Mouse (Mus musculus) stomach, embryonic 14.5 days (tissue): Measurements from ENCODE around the gene Gcnt4. TPM values are rescaled to one million over a fixed set of nuclear protein-coding genes. Genes with fewer than 3 reads are reported as not detected.

Experiments used
- ATAC-seq: fragments of 200-750 bp; cut with Nextera tagmentation; 2 replicates; pipeline ENCODE4 v1.8.0; 2017; ENCODE audit warnings: low read depth, moderate TSS enrichment; ENCODE audit not compliant: insufficient number of reproducible peaks, insufficient read depth, low FRiP score
- H3K27ac ChIP-seq: fragments of 300-500 bp; sonication (generic); 2 replicates; pipeline ENCODE4 v1.5.1; 2014; ENCODE audit warnings: mild to moderate bottlenecking, low read length, moderate library complexity, mixed read lengths
- H3K27me3 ChIP-seq: fragments of 300-500 bp; sonication (generic); 2 replicates; pipeline ENCODE4 v1.6.1; 2014; ENCODE audit warnings: low read length, control low read depth, mixed read lengths; ENCODE audit not compliant: control insufficient read depth, insufficient read depth
- H3K36me3 ChIP-seq: fragments of 300-500 bp; sonication (generic); 2 replicates; pipeline ENCODE4 v1.6.1; 2014; ENCODE audit warnings: mild to moderate bottlenecking, control low read depth, low read length, moderate library complexity, mixed read lengths; ENCODE audit not compliant: control insufficient read depth, insufficient read depth
- H3K4me1 ChIP-seq: fragments of 300-500 bp; sonication (generic); 2 replicates; pipeline ENCODE4 v1.6.1; 2014; ENCODE audit warnings: low read length, control low read depth, mixed read lengths; ENCODE audit not compliant: control insufficient read depth, insufficient read depth
- H3K4me2 ChIP-seq: fragments of 300-500 bp; sonication (generic); replicated peaks from 2 replicates; pipeline ENCODE4 v1.6.1; 2014; ENCODE audit warnings: low read depth, low read length, control low read depth
- H3K4me3 ChIP-seq: fragments of 300-500 bp; sonication (generic); 2 replicates; pipeline ENCODE4 v1.5.1; 2014; ENCODE audit warnings: low read depth, low read length, control low read depth
- H3K9ac ChIP-seq: fragments of 300-500 bp; sonication (generic); replicated peaks from 2 replicates; pipeline ENCODE4 v1.6.1; 2014; ENCODE audit warnings: low read depth, mild to moderate bottlenecking, control low read depth, low read length, moderate library complexity, mixed read lengths
- H3K9me3 ChIP-seq: fragments of 300-500 bp; sonication (generic); 2 replicates; pipeline ENCODE4 v1.6.1; 2016; ENCODE audit warnings: low read depth, low read length, control low read depth; ENCODE audit not compliant: control insufficient read depth
- WGBS: fragments of 180-500 bp; shearing (Covaris S2); extraction: QIAGEN DNeasy Blood & Tissue Kit; methylation state at CpG from one replicate; pipeline ENCODE4 v1.1.7; 2014; 5-methylcytosine and 5-hydroxymethylcytosine counted together
- polyA plus RNA-seq: library from polyadenylated mRNA; unstranded; fragments of >200 nt; fragmentation: Nextera tagmentation; extraction: Ambion mirVana; gene quantifications from 2 replicates; pipeline ENCODE4 v1.2.1, GENCODE M21; 2014

Gcnt4 gene
- polyA plus RNA-seq, 1 experiment from 2014 or later = 0.84 TPM

DNA sequence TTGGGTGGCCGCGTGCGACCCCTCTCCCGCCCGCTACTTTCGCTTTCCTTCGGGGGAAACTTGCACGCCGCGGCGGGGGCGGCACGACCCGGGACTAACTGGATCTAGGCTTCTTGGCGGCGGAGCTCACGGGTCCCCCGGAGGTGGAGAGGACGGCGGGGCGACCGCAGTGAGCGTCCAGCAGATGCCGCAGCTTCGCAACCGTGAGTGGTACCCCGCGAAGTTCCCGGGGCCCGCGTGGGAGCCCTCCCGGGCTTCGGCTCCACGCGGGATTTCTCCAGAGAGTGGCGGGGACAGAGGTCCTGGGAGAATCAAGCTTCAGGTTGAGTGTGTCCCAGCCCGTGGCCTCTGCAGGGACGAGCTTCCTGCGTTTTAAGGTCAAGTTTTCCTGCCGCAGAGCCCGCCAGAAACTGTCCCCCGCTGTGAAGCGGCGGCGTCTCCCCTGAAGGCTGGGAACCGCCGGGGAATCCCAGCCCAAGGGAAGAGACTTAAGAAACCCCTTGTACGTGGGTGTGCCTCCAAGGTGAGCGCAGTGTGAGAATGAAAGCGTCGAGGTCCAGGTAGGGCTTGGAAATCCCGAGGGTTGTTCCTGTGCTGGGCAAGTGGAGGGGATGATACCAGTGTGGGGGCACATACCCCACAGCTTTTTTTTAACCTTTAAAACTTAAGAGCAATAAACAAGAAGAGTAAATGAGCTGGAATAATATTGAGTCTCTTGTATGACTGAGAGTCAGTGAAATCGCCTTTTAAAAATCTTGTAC is 676 bp downstream of the Gcnt4 start:
- WGBS = under 1% methylated on average over 53 of the region's 53 CpGs
- Histone ChIP-seq H3K4me1 (no peaks in the 10 kb centered on the region), H3K27me3 (no peaks in the 10 kb centered on the region), H3K36me3 (no peaks in the 10 kb centered on the region), H3K9ac (peak overlapping the region; percentile 50), H3K27ac (no peak overlapping the region), H3K4me3 (peak overlapping the region; percentile 63), H3K4me2 (peak overlapping the region; percentile 72), H3K9me3 (no peaks in the 10 kb centered on the region)
- peak; percentile 60 for ATAC-seq

DNA sequence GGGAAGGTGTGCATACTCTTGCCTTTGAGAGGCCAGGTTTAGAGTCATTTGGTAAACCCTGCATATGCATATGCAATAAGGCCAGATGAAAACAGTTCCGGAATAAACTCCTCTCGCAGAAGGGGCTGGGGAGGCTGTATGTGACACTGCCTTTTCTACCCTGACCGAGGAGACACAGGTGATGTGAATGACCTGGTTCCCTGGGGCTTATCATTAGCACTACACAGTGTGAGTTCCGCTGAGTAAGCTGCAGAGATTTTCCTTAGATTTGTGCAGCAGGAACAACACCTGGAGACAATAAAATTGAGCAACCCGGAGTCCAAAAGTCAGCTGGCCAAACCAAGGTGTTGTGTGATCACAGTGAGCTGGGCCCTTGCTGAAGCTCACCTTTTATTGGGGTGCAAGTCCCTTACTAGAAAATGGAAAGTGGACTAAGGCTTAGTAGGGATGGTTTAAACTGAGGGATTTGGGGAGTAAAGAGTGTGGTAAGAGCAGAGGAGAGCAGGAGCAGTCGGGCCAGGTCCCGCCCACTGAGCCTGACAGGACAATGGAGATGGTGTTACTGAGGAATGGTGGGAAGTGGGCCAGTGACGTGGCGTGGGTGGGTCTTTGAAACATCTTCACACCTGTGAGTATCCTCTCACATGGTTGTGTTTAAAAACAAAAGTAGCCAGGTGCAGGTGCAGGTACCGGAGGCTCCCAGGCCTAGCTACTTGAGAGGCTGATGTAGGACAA is 1.7 kb downstream of the Gcnt4 start:
- Histone ChIP-seq H3K4me3 (peak overlapping the region; percentile 63; the same call in 1 of the 2 replicates), H3K9me3 (no peaks in the 10 kb centered on the region), H3K4me1 (no peaks in the 10 kb centered on the region), H3K36me3 (no peaks in the 10 kb centered on the region), H3K4me2 (peak overlapping the region; percentile 72; the same call in 1 of the 2 replicates), H3K27me3 (no peaks in the 10 kb centered on the region), H3K9ac (no peak overlapping the region), H3K27ac (no peak overlapping the region)
- WGBS = 46% methylated on average over 10 of the region's 10 CpGs
- no peak for ATAC-seq

DNA sequence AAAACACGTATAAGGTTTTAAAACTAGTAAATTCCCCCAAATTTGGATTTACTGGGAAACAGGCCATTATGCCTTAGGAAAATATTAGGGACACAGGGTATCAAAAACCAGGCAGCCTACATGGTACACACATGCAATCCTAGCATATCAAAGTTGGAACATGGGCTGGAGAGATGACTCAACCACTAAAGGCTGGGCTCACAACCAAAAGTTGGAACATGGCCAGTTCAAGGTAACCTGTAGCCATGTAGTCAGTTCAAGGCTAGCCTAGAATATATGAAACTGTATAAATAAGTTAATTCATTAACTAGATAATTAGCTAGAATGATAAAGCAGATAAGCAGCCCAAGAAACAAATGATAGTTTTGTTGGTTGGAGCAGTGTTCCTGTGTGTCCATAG is 3.3 kb downstream of the Gcnt4 start:
- no peak for ATAC-seq
- Histone ChIP-seq H3K27me3 (no peaks in the 10 kb centered on the region), H3K4me2 (no peak overlapping the region), H3K27ac (no peak overlapping the region), H3K4me3 (no peak overlapping the region), H3K9me3 (no peaks in the 10 kb centered on the region), H3K36me3 (no peaks in the 10 kb centered on the region), H3K9ac (no peak overlapping the region), H3K4me1 (no peaks in the 10 kb centered on the region)
- 93% methylated on average over 1 of the region's 1 CpGs for WGBS

DNA sequence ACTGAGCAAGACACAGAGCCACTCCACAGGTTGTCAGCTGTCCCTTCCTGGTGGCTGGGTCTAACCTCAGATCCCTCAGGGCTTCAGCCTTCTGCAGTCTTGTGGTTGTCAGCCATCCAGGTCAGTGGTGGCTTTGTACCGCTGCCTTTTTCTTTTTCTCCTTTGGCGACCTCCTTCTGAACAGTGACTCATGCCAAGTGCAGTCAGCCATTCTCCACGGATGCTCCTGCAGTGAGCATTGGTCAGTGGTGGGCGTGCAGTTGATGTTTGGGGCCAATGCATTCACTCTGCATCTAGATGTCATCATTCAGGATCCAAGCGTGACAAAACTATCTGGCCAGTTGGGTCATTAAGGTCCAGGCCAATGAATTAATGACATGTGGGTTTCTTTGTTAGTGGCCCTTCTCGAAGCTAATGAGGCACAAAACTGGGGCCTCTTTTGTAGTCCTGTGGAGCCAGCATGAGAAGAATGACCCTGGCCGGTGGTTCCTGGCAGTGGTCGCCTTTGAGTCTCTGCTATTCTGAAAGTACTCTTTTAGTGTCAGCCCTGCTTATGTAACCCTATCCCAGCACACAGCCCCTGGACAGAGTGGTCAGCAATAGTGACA is 4.0 kb downstream of the Gcnt4 start:
- no peaks in the 10 kb centered on the region for H3K36me3 ChIP-seq
- no peaks in the 10 kb centered on the region for H3K9me3 ChIP-seq
- no peak overlapping the region for H3K4me2 ChIP-seq
- no peaks in the 10 kb centered on the region for H3K4me1 ChIP-seq
- H3K9ac ChIP-seq = no peak overlapping the region
- no peak overlapping the region for H3K4me3 ChIP-seq
- H3K27me3 ChIP-seq = no peaks in the 10 kb centered on the region
- no peak for ATAC-seq
- H3K27ac ChIP-seq = no peak overlapping the region
- WGBS = 72% methylated on average over 8 of the region's 8 CpGs

DNA sequence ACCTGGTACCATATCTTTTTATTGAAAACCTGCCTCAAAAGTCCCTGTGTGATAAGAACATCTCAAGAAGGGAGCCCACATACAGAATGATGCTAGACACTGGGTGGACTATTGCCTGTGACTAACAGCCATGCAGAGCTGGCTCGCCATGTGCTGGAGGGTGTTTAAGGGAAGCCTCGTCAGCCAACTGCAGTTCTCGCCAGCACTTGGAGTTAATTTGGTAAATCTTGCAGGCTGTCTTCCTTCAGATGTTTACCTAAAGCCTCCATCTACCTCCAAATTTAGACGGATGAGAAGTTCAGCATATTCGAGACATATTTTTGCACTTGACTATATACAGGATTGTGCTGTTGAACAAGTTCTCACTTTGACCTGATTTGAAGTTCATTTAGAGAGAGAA is 8.3 kb downstream of the Gcnt4 start:
- WGBS = 67% methylated on average over 5 of the region's 5 CpGs

DNA sequence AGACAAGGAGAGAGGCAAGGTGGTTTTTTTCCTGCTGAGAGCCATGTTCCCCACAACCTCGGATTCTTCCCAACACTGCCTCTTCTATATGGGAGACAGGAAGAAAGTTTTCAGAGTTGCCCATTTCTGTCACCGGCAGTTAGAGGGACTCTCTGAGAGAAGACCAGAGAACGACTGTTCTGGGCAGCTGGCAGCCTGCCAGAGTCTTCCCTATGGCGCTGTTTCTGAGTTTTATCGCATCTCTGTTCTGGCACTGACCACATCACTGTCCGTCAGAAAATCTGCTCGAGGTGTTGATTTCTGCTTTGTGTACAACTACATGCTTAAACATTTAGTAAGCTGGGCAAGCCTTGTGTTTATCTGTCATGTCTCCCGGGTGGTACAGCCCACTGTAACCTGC is 8.9 kb downstream of the Gcnt4 start:
- no peaks in the 10 kb centered on the region for H3K36me3 ChIP-seq
- WGBS = 51% methylated on average over 8 of the region's 8 CpGs

More for the DNA sequence above, 8.3 kb downstream of the Gcnt4 start:
- no peaks in the 10 kb centered on the region for H3K36me3 ChIP-seq
- no peaks in the 10 kb centered on the region for H3K27me3 ChIP-seq
- H3K9me3 ChIP-seq = no peaks in the 10 kb centered on the region
- ATAC-seq = no peak
- no peak overlapping the region for H3K9ac ChIP-seq
- no peak overlapping the region for H3K27ac ChIP-seq
- no peaks in the 10 kb centered on the region for H3K4me1 ChIP-seq
- H3K4me2 ChIP-seq = no peak overlapping the region
- no peak overlapping the region for H3K4me3 ChIP-seq

DNA sequence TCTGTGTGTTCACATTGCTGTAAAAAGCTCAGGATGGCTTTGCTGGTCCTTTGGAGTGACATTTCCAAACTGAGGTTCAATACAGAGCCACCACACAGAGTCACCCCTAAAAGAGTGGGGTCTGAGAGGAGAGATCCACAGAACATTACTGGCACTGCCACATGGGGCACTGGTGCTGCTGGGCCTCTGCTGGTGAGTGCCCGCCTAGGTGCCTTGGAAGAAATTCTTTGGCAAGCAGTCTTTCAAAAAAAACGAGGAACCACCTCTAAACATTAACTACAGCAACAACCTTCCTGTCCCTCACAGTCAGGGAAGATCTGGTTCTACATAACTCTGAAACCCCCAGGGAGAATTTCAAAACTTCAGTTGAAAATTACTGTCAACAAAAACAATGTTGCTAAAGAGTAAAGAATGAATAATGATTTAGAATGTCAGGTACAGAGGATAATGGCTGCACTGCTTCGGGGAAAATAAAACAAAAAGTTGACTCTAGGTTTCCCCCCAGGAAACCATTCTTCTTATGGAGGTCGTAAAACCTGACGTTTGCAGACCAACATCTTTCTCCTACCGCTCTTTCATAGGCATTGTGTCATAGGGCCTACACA is 11.8 kb downstream of the Gcnt4 start:
- 54% methylated on average over 6 of the region's 6 CpGs for WGBS
- no peak overlapping the region for H3K4me2 ChIP-seq
- ATAC-seq = no peak

More for the DNA sequence above, 8.9 kb downstream of the Gcnt4 start:
- Histone ChIP-seq H3K9ac (no peak overlapping the region), H3K27me3 (no peaks in the 10 kb centered on the region), H3K4me2 (no peak overlapping the region), H3K4me3 (no peak overlapping the region), H3K4me1 (no peaks in the 10 kb centered on the region), H3K27ac (no peak overlapping the region), H3K9me3 (no peaks in the 10 kb centered on the region)
- ATAC-seq = no peak

DNA sequence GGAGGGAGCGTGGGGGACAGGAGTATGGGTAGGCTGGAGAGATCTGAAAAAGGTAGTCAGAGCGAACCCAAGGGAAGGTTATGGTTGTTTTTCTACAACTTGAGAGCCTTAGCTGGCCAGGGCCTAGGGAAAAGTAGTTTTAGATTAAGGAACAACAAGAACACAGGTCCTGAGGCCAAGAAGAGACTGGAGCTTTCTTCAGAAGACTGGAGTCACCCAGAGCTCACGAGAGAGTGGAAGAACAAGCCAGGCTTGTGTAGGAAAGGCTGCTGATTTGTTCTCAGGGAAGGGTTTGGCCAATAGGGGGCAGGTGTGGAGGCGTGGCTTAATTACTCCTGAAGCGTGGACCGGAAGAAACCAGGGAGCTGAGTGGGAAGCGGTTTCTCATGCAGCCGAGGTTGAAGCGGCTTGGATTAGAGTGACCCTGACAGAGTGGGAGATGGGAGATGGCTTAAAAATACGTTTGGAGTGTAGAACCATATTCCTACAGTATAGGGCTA is 12.6 kb downstream of the Gcnt4 start:
- Histone ChIP-seq H3K9me3 (no peaks in the 10 kb centered on the region), H3K4me1 (no peaks in the 10 kb centered on the region), H3K27me3 (no peaks in the 10 kb centered on the region), H3K9ac (no peak overlapping the region), H3K27ac (no peak overlapping the region), H3K4me2 (no peak overlapping the region), H3K36me3 (no peaks in the 10 kb centered on the region), H3K4me3 (no peak overlapping the region)
- no peak for ATAC-seq
- WGBS = 69% methylated on average over 10 of the region's 10 CpGs

More for the DNA sequence above, 11.8 kb downstream of the Gcnt4 start:
- no peaks in the 10 kb centered on the region for H3K9me3 ChIP-seq
- H3K36me3 ChIP-seq = no peaks in the 10 kb centered on the region
- no peak overlapping the region for H3K27ac ChIP-seq
- H3K4me1 ChIP-seq = no peaks in the 10 kb centered on the region
- H3K27me3 ChIP-seq = no peaks in the 10 kb centered on the region
- no peak overlapping the region for H3K4me3 ChIP-seq
- H3K9ac ChIP-seq = no peak overlapping the region
